15 mouse cellular contexts compared by ENCODE assay signal in the genomic region with DNA sequence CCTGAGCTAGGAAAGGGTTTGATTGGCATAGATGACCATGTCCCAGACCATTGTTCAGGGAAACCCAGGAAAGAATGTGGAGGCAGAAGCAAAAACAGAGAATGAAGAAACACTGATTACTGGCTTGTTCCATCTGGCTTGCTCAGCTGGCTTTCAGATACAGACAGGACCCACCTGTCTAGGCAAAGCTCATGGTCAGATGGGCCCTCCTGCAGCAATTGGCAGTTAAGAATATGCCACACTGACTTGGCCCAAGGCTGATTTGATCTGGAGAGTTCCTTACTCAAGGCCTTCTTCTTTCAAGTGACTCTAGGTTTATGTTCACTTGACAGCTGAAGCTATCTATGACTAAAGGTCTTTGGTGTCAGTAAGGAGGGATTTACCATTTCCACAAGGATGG.
DNase-seq lines count a peak whose midpoint lies in the region; TF ChIP-seq lines count a peak whose summit lies in the region.
"Had no signal": no experiment of that assay in that cellular context is flagged by ENCODE, and none has a peak within 500 bp of the region (broad histone marks: within the 10 kb centered on the region; RNA-seq: fewer than 3 reads in every experiment).

No protein-coding gene starts in this region.

- no peak for TF ChIP-seq CTCF in cerebellum, adult 2 months (IDR thresholded peaks at IDR 0.05; ENCODE audit: borderline replicate concordance, insufficient read depth, low read depth, low read length)

- H3K4me3 ChIP-seq in cerebellum, adult 2 months (replicated peaks; ENCODE audit: insufficient read depth, low read depth, low read length), result no peak overlapping the region

- no peak overlapping the region for H3K27ac ChIP-seq in cerebellum, adult 2 months (ENCODE audit: insufficient read depth, low read length)

- no peak for TF ChIP-seq POLR2A in cerebellum, adult 2 months (IDR thresholded peaks at IDR 0.05; ENCODE audit: borderline replicate concordance, insufficient read depth, low read length)

- peak; percentile 42 to 62 for DNase-seq in cerebellum, postnatal 10 days
- DNase-seq in cerebellum, adult 11 months, result no peak
- DNase-seq in cerebellum, postnatal 14 days, result peak; percentile 42 to 57
- DNase-seq in cerebellum, adult 2 months, result no peak
- DNase-seq: adrenal gland, adult 2 months; adrenal gland, adult 8-10 months; adrenal gland, postnatal 10 days; adrenal gland, postnatal 14 days; adrenal gland, postnatal 25 days; adrenal gland, postnatal 36 days; B cell, adult 2 months; cerebellum, adult 11-12 months; cerebellum, adult 18-20 months; cerebellum, adult 8-10 months had no signal

- H3K4me1 ChIP-seq in cerebellum, adult 2 months (ENCODE audit: control insufficient read depth, insufficient read depth, low read length), result no peaks in the 10 kb centered on the region

- H3K27me3 ChIP-seq in cerebellum, adult 2 months (ENCODE audit: control insufficient read depth, insufficient read depth, low read length), result no peaks in the 10 kb centered on the region
- H3K27me3 ChIP-seq: CH12.LX had no signal

Comparison
In these comparisons a context has a peak if more than half of its experiments do, and no peak if none do; other contexts are left out.
1. DNase-seq: peak in cerebellum, postnatal 10 days (2 of 2) and cerebellum, postnatal 14 days (2 of 2); none in cerebellum, adult 11 months (single experiment) and cerebellum, adult 2 months (0 of 2).